Mouse (Mus musculus): ENCODE data around the gene Sephs2. TPM values are rescaled to one million over a fixed set of nuclear protein-coding genes. Genes with fewer than 3 reads are reported as not detected.

The Sephs2 gene
- polyA plus RNA-seq, 1 experiment from 2014 or later, result 187 TPM

GRCm38 (mm10) chr7:127296098-127296497, 22.2 kb upstream of the Sephs2 start, which contains the start of gene Itgal:
Gene Itgal (plus strand): TSS chr7:127296260.
- Histone ChIP-seq H3K9ac (ENCODE audit: low read depth, low read length) (no peak within 1 kb of the TSS), H3K4me2 (ENCODE audit: low read depth, low read length) (no peak within 1 kb of the TSS), H3K27ac (ENCODE audit: low read length) (no peak within 1 kb of the TSS), H3K4me3 (ENCODE audit: low read length) (no peak within 1 kb of the TSS), H3K4me1 (ENCODE audit: control insufficient read depth, insufficient read depth, low read length) (no peaks in the 10 kb centered on the region), H3K9me3 (ENCODE audit: control insufficient read depth, low read length) (no peaks in the 10 kb centered on the region), H3K36me3 (ENCODE audit: control insufficient read depth, insufficient read depth, low read length) (no peaks in the 10 kb centered on the region), H3K27me3 (replicated peaks; ENCODE audit: control insufficient read depth, insufficient read depth, low read length) (no peaks in the 10 kb centered on the region)
- ATAC-seq, result no peak
- 72% methylated on average over 11 of the region's 11 CpGs for WGBS

- Histone ChIP-seq H3K27ac (ENCODE audit: low read length) (no peak overlapping the region), H3K4me2 (ENCODE audit: low read depth, low read length) (no peak overlapping the region), H3K4me3 (ENCODE audit: low read length) (no peak overlapping the region), H3K4me1 (ENCODE audit: control insufficient read depth, insufficient read depth, low read length) (no peaks in the 10 kb centered on the region), H3K36me3 (ENCODE audit: control insufficient read depth, insufficient read depth, low read length) (no peaks in the 10 kb centered on the region), H3K9me3 (ENCODE audit: control insufficient read depth, low read length) (peaks cover 7% of the 10 kb centered on the region), H3K9ac (ENCODE audit: low read depth, low read length) (no peak overlapping the region), H3K27me3 (replicated peaks; ENCODE audit: control insufficient read depth, insufficient read depth, low read length) (no peaks in the 10 kb centered on the region)
- no peak for ATAC-seq
- 68% methylated on average over 8 of the region's 8 CpGs for WGBS
Observed at GRCm38 (mm10) chr7:127290142-127290541, 16.3 kb upstream of the Sephs2 start.

GRCm38 (mm10) chr7:127289306-127289705, 15.5 kb upstream of the Sephs2 start:
- Histone ChIP-seq H3K4me2 (ENCODE audit: low read depth, low read length) (no peak overlapping the region), H3K27me3 (replicated peaks; ENCODE audit: control insufficient read depth, insufficient read depth, low read length) (no peaks in the 10 kb centered on the region), H3K4me3 (ENCODE audit: low read length) (no peak overlapping the region), H3K9me3 (ENCODE audit: control insufficient read depth, low read length) (peaks cover 7% of the 10 kb centered on the region), H3K4me1 (ENCODE audit: control insufficient read depth, insufficient read depth, low read length) (no peaks in the 10 kb centered on the region), H3K36me3 (ENCODE audit: control insufficient read depth, insufficient read depth, low read length) (no peaks in the 10 kb centered on the region), H3K27ac (ENCODE audit: low read length) (no peak overlapping the region), H3K9ac (ENCODE audit: low read depth, low read length) (no peak overlapping the region)
- no peak for ATAC-seq
- 66% methylated on average over 2 of the region's 2 CpGs for WGBS

GRCm38 (mm10) chr7:127287940-127288339, 14.1 kb upstream of the Sephs2 start:
- WGBS, result 85% methylated on average over 1 of the region's 1 CpGs
- H3K9me3 ChIP-seq (ENCODE audit: control insufficient read depth, low read length), result peaks cover 7% of the 10 kb centered on the region
- no peaks in the 10 kb centered on the region for H3K36me3 ChIP-seq (ENCODE audit: control insufficient read depth, insufficient read depth, low read length)
- no peak overlapping the region for H3K4me2 ChIP-seq (ENCODE audit: low read depth, low read length)
- no peak overlapping the region for H3K9ac ChIP-seq (ENCODE audit: low read depth, low read length)
- H3K27ac ChIP-seq (ENCODE audit: low read length), result no peak overlapping the region
- no peak overlapping the region for H3K4me3 ChIP-seq (ENCODE audit: low read length)
- 0 out of 2 replicates have a peak, but pooled peaks cover 3% of the 10 kb centered on the region for H3K4me1 ChIP-seq (ENCODE audit: control insufficient read depth, insufficient read depth, low read length)
- no peaks in the 10 kb centered on the region for H3K27me3 ChIP-seq (replicated peaks; ENCODE audit: control insufficient read depth, insufficient read depth, low read length)
- no peak for ATAC-seq

- Histone ChIP-seq H3K27me3 (replicated peaks; ENCODE audit: control insufficient read depth, insufficient read depth, low read length) (no peaks in the 10 kb centered on the region), H3K36me3 (ENCODE audit: control insufficient read depth, insufficient read depth, low read length) (no peaks in the 10 kb centered on the region), H3K9ac (ENCODE audit: low read depth, low read length) (no peak overlapping the region), H3K4me3 (ENCODE audit: low read length) (no peak overlapping the region), H3K4me2 (ENCODE audit: low read depth, low read length) (no peak overlapping the region), H3K9me3 (ENCODE audit: control insufficient read depth, low read length) (peaks cover 7% of the 10 kb centered on the region), H3K27ac (ENCODE audit: low read length) (no peak overlapping the region), H3K4me1 (ENCODE audit: control insufficient read depth, insufficient read depth, low read length) (0 out of 2 replicates have a peak, but pooled peaks cover 3% of the 10 kb centered on the region)
- 69% methylated on average over 10 of the region's 10 CpGs for WGBS
- no peak for ATAC-seq
Observed at GRCm38 (mm10) chr7:127285154-127285553, 11.3 kb upstream of the Sephs2 start.

GRCm38 (mm10) chr7:127282190-127282589, 8.3 kb upstream of the Sephs2 start:
- H3K4me2 ChIP-seq (ENCODE audit: low read depth, low read length), result no peak overlapping the region
- H3K9ac ChIP-seq (ENCODE audit: low read depth, low read length), result no peak overlapping the region
- no peak overlapping the region for H3K4me3 ChIP-seq (ENCODE audit: low read length)
- H3K9me3 ChIP-seq (ENCODE audit: control insufficient read depth, low read length), result no peaks in the 10 kb centered on the region
- no peak overlapping the region for H3K27ac ChIP-seq (ENCODE audit: low read length)
- ATAC-seq, result no peak
- 75% methylated on average over 2 of the region's 2 CpGs for WGBS
- H3K36me3 ChIP-seq (ENCODE audit: control insufficient read depth, insufficient read depth, low read length), result no peaks in the 10 kb centered on the region
- peaks cover 19% of the 10 kb centered on the region for H3K4me1 ChIP-seq (ENCODE audit: control insufficient read depth, insufficient read depth, low read length)
- no peaks in the 10 kb centered on the region for H3K27me3 ChIP-seq (replicated peaks; ENCODE audit: control insufficient read depth, insufficient read depth, low read length)

GRCm38 (mm10) chr7:127281114-127281513, 7.3 kb upstream of the Sephs2 start:
- Histone ChIP-seq H3K4me1 (ENCODE audit: control insufficient read depth, insufficient read depth, low read length) (peaks cover 24% of the 10 kb centered on the region), H3K9ac (ENCODE audit: low read depth, low read length) (no peak overlapping the region), H3K4me3 (ENCODE audit: low read length) (no peak overlapping the region), H3K27ac (ENCODE audit: low read length) (no peak overlapping the region), H3K36me3 (ENCODE audit: control insufficient read depth, insufficient read depth, low read length) (no peaks in the 10 kb centered on the region), H3K9me3 (ENCODE audit: control insufficient read depth, low read length) (no peaks in the 10 kb centered on the region), H3K4me2 (ENCODE audit: low read depth, low read length) (no peak overlapping the region), H3K27me3 (replicated peaks; ENCODE audit: control insufficient read depth, insufficient read depth, low read length) (no peaks in the 10 kb centered on the region)
- no peak for ATAC-seq
- WGBS, result 55% methylated on average over 4 of the region's 4 CpGs

- Histone ChIP-seq H3K9me3 (ENCODE audit: control insufficient read depth, low read length) (no peaks in the 10 kb centered on the region), H3K4me3 (ENCODE audit: low read length) (no peak overlapping the region), H3K27me3 (replicated peaks; ENCODE audit: control insufficient read depth, insufficient read depth, low read length) (no peaks in the 10 kb centered on the region), H3K9ac (ENCODE audit: low read depth, low read length) (no peak overlapping the region), H3K4me1 (ENCODE audit: control insufficient read depth, insufficient read depth, low read length) (peaks cover 24% of the 10 kb centered on the region), H3K27ac (ENCODE audit: low read length) (no peak overlapping the region), H3K4me2 (ENCODE audit: low read depth, low read length) (no peak overlapping the region), H3K36me3 (ENCODE audit: control insufficient read depth, insufficient read depth, low read length) (no peaks in the 10 kb centered on the region)
- ATAC-seq, result no peak
- 59% methylated on average over 3 of the region's 3 CpGs for WGBS
Observed at GRCm38 (mm10) chr7:127280092-127280491, 6.2 kb upstream of the Sephs2 start.

- Histone ChIP-seq H3K4me1 (ENCODE audit: control insufficient read depth, insufficient read depth, low read length) (peaks cover 28% of the 10 kb centered on the region), H3K4me3 (ENCODE audit: low read length) (no peak overlapping the region), H3K36me3 (ENCODE audit: control insufficient read depth, insufficient read depth, low read length) (no peaks in the 10 kb centered on the region), H3K27ac (ENCODE audit: low read length) (0 out of 2 replicates have a peak overlapping the region, but pooled peaks have one; percentile 0), H3K4me2 (ENCODE audit: low read depth, low read length) (no peak overlapping the region), H3K9me3 (ENCODE audit: control insufficient read depth, low read length) (no peaks in the 10 kb centered on the region), H3K27me3 (replicated peaks; ENCODE audit: control insufficient read depth, insufficient read depth, low read length) (no peaks in the 10 kb centered on the region), H3K9ac (ENCODE audit: low read depth, low read length) (peak overlapping the region; percentile 54)
- peak; percentile 26 for ATAC-seq
- WGBS, result 24% methylated on average over 8 of the region's 8 CpGs
Observed at GRCm38 (mm10) chr7:127278311-127278710, 4.5 kb upstream of the Sephs2 start.

- Histone ChIP-seq H3K27me3 (replicated peaks; ENCODE audit: control insufficient read depth, insufficient read depth, low read length) (no peaks in the 10 kb centered on the region), H3K9me3 (ENCODE audit: control insufficient read depth, low read length) (0 out of 2 replicates have a peak, but pooled peaks cover 4% of the 10 kb centered on the region), H3K9ac (ENCODE audit: low read depth, low read length) (0 out of 2 replicates have a peak overlapping the region, but pooled peaks have one; percentile 24), H3K4me1 (ENCODE audit: control insufficient read depth, insufficient read depth, low read length) (peaks cover 36% of the 10 kb centered on the region), H3K4me2 (ENCODE audit: low read depth, low read length) (peak overlapping the region; percentile 22; the same call in 1 of the 2 replicates), H3K36me3 (ENCODE audit: control insufficient read depth, insufficient read depth, low read length) (peaks cover 4% of the 10 kb centered on the region; the same call in 1 of the 2 replicates), H3K4me3 (ENCODE audit: low read length) (no peak overlapping the region), H3K27ac (ENCODE audit: low read length) (peak overlapping the region; percentile 82)
- 38% methylated on average over 5 of the region's 5 CpGs for WGBS
- peak; percentile 76 for ATAC-seq
Observed at GRCm38 (mm10) chr7:127276519-127276961, 2.7 kb upstream of the Sephs2 start.
